Mouse (Mus musculus) liver, postnatal 0 days (tissue): ENCODE results near the gene Nrgn. TPM values are rescaled to one million over a fixed set of nuclear protein-coding genes. Genes with fewer than 3 reads are reported as not detected.

ENCODE experiments used
- ATAC-seq: fragments of 200-750 bp; cut with Nextera tagmentation; 2 replicates; pipeline ENCODE4 v1.8.0; 2017; ENCODE audit warnings: mild to moderate bottlenecking, moderate library complexity
- DNase-seq: peaks from one replicate; pipeline ENCODE4 v3.0.0-alpha.2; 2016
- H3K27ac ChIP-seq: fragments of 300-500 bp; sonication (generic); 2 replicates; pipeline ENCODE4 v1.5.1; 2014; ENCODE audit warnings: antibody characterized with exemption, moderate library complexity, mild to moderate bottlenecking, low read depth
- H3K27me3 ChIP-seq: fragments of 300-500 bp; sonication (generic); 2 replicates; pipeline ENCODE4 v1.6.1; 2014; ENCODE audit warnings: low read length, control low read depth, mixed read lengths; ENCODE audit not compliant: insufficient read depth
- H3K36me3 ChIP-seq: fragments of 300-500 bp; sonication (generic); replicated peaks from 2 replicates; pipeline ENCODE4 v1.6.1; 2014; ENCODE audit warnings: mild to moderate bottlenecking, control low read depth, low read length, moderate library complexity, mixed read lengths; ENCODE audit not compliant: insufficient read depth
- H3K4me1 ChIP-seq: fragments of 300-500 bp; sonication (generic); 2 replicates; pipeline ENCODE4 v1.6.1; 2014; ENCODE audit warnings: antibody characterized with exemption, mild to moderate bottlenecking, control low read depth; ENCODE audit not compliant: insufficient read depth
- H3K4me2 ChIP-seq: fragments of 300-500 bp; sonication (generic); 2 replicates; pipeline ENCODE4 v1.6.1; 2014; ENCODE audit warnings: low read depth, mild to moderate bottlenecking, low read length, moderate library complexity, mixed read lengths
- H3K4me3 ChIP-seq: fragments of 300-500 bp; sonication (generic); 2 replicates; pipeline ENCODE4 v1.5.1; 2014; ENCODE audit warnings: low read depth, low read length
- H3K9ac ChIP-seq: fragments of 300-500 bp; sonication (generic); replicated peaks from 2 replicates; pipeline ENCODE4 v1.6.1; 2014; ENCODE audit warnings: mild to moderate bottlenecking, moderate library complexity
- H3K9me3 ChIP-seq: fragments of 300-500 bp; sonication (generic); 2 replicates; pipeline ENCODE4 v1.6.1; 2016; ENCODE audit warnings: mild to moderate bottlenecking, control low read depth, low read length, mixed read lengths
- CTCF ChIP-seq: sonication (generic); IDR thresholded peaks from 2 replicates; pipeline ENCODE4 v1.5.1; 2016; ENCODE audit warnings: antibody characterized with exemption, low read depth
- EP300 ChIP-seq: IDR thresholded peaks from 2 replicates; pipeline ENCODE4 v1.6.1; 2016; ENCODE audit warnings: antibody characterized with exemption, low read depth, mild to moderate bottlenecking
- WGBS: fragments of 180-500 bp; shearing (Covaris S2); extraction: QIAGEN DNeasy Blood & Tissue Kit; methylation state at CpG from one replicate; pipeline ENCODE4 v1.1.7; 2014; ENCODE audit not compliant: insufficient replicate concordance; 5-methylcytosine and 5-hydroxymethylcytosine counted together
- polyA plus RNA-seq: library from polyadenylated mRNA; unstranded; fragments of >200 nt; fragmentation: Nextera tagmentation; extraction: Ambion mirVana; gene quantifications from 2 replicates; pipeline ENCODE4 v1.2.1, GENCODE M21; 2015

Gene Nrgn
- polyA plus RNA-seq, 1 experiment from 2014 or later: 9.3 TPM

GRCm38 (mm10) chr9:37541851-37542642, 10.7 kb downstream of the Nrgn start:
- 65% methylated on average over 7 of the region's 7 CpGs for WGBS
- no peak for ATAC-seq
- no peak for TF ChIP-seq CTCF
- no peak for TF ChIP-seq EP300

GRCm38 (mm10) chr9:37540701-37541575, 11.8 kb downstream of the Nrgn start:
- Histone ChIP-seq H3K27ac (no peak overlapping the region), H3K9ac (no peak overlapping the region), H3K4me3 (no peak overlapping the region), H3K36me3 (no peaks in the 10 kb centered on the region), H3K9me3 (no peaks in the 10 kb centered on the region), H3K4me2 (no peak overlapping the region), H3K4me1 (no peaks in the 10 kb centered on the region; the same call in 1 of the 2 replicates), H3K27me3 (peaks cover 8% of the 10 kb centered on the region; the same call in 1 of the 2 replicates)
- DNase-seq (no peak), ATAC-seq (no peak)
- WGBS: 69% methylated on average over 6 of the region's 6 CpGs
- TF ChIP-seq CTCF (no peak), EP300 (no peak)

More at GRCm38 (mm10) chr9:37541851-37542642, 10.7 kb downstream of the Nrgn start:
- no peaks in the 10 kb centered on the region for H3K9me3 ChIP-seq
- no peaks in the 10 kb centered on the region; the same call in 1 of the 2 replicates for H3K4me1 ChIP-seq
- no peak overlapping the region for H3K9ac ChIP-seq
- H3K4me2 ChIP-seq: no peak overlapping the region
- no peak for DNase-seq
- H3K27me3 ChIP-seq: peaks cover 13% of the 10 kb centered on the region; the same call in 1 of the 2 replicates
- no peak overlapping the region for H3K4me3 ChIP-seq
- no peaks in the 10 kb centered on the region for H3K36me3 ChIP-seq
- H3K27ac ChIP-seq: no peak overlapping the region

GRCm38 (mm10) chr9:37540226-37540625, 12.5 kb downstream of the Nrgn start:
- 81% methylated on average over 4 of the region's 4 CpGs for WGBS
- Histone ChIP-seq H3K4me3 (no peak overlapping the region), H3K27me3 (peaks cover 2% of the 10 kb centered on the region; the same call in 1 of the 2 replicates), H3K36me3 (no peaks in the 10 kb centered on the region), H3K9me3 (no peaks in the 10 kb centered on the region), H3K4me2 (no peak overlapping the region), H3K4me1 (no peaks in the 10 kb centered on the region; the same call in 1 of the 2 replicates), H3K27ac (no peak overlapping the region), H3K9ac (no peak overlapping the region)
- no peak for TF ChIP-seq EP300
- TF ChIP-seq CTCF: no peak
- DNase-seq: no peak
- ATAC-seq: no peak

GRCm38 (mm10) chr9:37539170-37540025, 13.3 kb downstream of the Nrgn start, which contains the start of gene Vsig2:
Vsig2 (plus strand) TSS chr9:37539255.
- no peak for DNase-seq
- H3K36me3 ChIP-seq: no peaks in the 10 kb centered on the region
- no peak within 1 kb of the TSS for H3K9ac ChIP-seq
- no peak for TF ChIP-seq EP300
- TF ChIP-seq CTCF: no peak
- no peak for ATAC-seq
- WGBS: 68% methylated on average over 23 of the region's 23 CpGs
- H3K4me2 ChIP-seq: no peak within 1 kb of the TSS
- H3K27ac ChIP-seq: no peak within 1 kb of the TSS
- no peaks in the 10 kb centered on the region for H3K27me3 ChIP-seq
- no peaks in the 10 kb centered on the region for H3K4me1 ChIP-seq
- H3K4me3 ChIP-seq: no peak within 1 kb of the TSS
- no peaks in the 10 kb centered on the region for H3K9me3 ChIP-seq

GRCm38 (mm10) chr9:37537658-37538250, 14.9 kb downstream of the Nrgn start:
- DNase-seq: no peak

More at GRCm38 (mm10) chr9:37537658-37538250, 14.9 kb downstream of the Nrgn start:
- Histone ChIP-seq H3K27me3 (no peaks in the 10 kb centered on the region), H3K27ac (no peak overlapping the region), H3K4me3 (no peak overlapping the region), H3K9me3 (no peaks in the 10 kb centered on the region), H3K36me3 (no peaks in the 10 kb centered on the region), H3K4me2 (no peak overlapping the region), H3K4me1 (no peaks in the 10 kb centered on the region), H3K9ac (no peak overlapping the region)
- 74% methylated on average over 5 of the region's 5 CpGs for WGBS
- TF ChIP-seq CTCF (no peak), EP300 (no peak)
- ATAC-seq: no peak
